Comparison of ENCODE assay signal across 8 mouse cellular contexts in genomic region chr10:91032399-91032798, GRCm38 (mm10). TPM values are rescaled to one million over a fixed set of nuclear protein-coding genes. Genes with fewer than 3 reads are reported as not detected.
A peak's percentile ranks its signal among the peaks of the same experiment; 100 is the strongest.
DNase-seq lines count a peak whose midpoint lies in the region; ATAC-seq lines count a peak whose summit lies in the region.

No protein-coding gene starts in this region.

- H3K27me3 ChIP-seq in forebrain, embryonic 16.5 days (replicated peaks; ENCODE audit: control insufficient read depth, insufficient read depth, low read length): no peaks in the 10 kb centered on the region
- H3K27me3 ChIP-seq in hindbrain, embryonic 10.5 days (ENCODE audit: insufficient read depth, poor library complexity, severe bottlenecking): no peaks in the 10 kb centered on the region
- no peaks in the 10 kb centered on the region for H3K27me3 ChIP-seq in lung, embryonic 15.5 days

- H3K36me3 ChIP-seq in forebrain, embryonic 16.5 days (ENCODE audit: control insufficient read depth, insufficient read depth): peaks cover 4% of the 10 kb centered on the region; the same call in 1 of the 2 replicates
- peaks cover 48% of the 10 kb centered on the region for H3K36me3 ChIP-seq in hindbrain, embryonic 10.5 days
- peaks cover 16% of the 10 kb centered on the region; the same call in 1 of the 2 replicates for H3K36me3 ChIP-seq in lung, embryonic 15.5 days

- ATAC-seq in forebrain, embryonic 16.5 days: peak; percentile 81
- 0 out of 2 replicates have a peak, but pooled peaks have one; percentile 19 for ATAC-seq in lung, embryonic 15.5 days (ENCODE audit: borderline replicate concordance, extremely low read depth, low FRiP score, low TSS enrichment)

- no peaks in the 10 kb centered on the region for H3K9me3 ChIP-seq in forebrain, embryonic 16.5 days (ENCODE audit: control insufficient read depth, low read length)
- H3K9me3 ChIP-seq in hindbrain, embryonic 10.5 days: no peaks in the 10 kb centered on the region
- H3K9me3 ChIP-seq in lung, embryonic 15.5 days: no peaks in the 10 kb centered on the region

- H3K4me2 ChIP-seq in forebrain, embryonic 16.5 days (ENCODE audit: low read length): no peak overlapping the region
- no peak overlapping the region for H3K4me2 ChIP-seq in lung, embryonic 15.5 days

- 11% methylated on average over 4 of the region's 4 CpGs for WGBS in forebrain, embryonic 16.5 days
- 17% methylated on average over 4 of the region's 4 CpGs for WGBS in hindbrain, embryonic 10.5 days
- WGBS in lung, embryonic 15.5 days: 16% methylated on average over 4 of the region's 4 CpGs

- peak; percentile 63 for DNase-seq in MEL-GATA-1-ER (ENCODE audit: extremely low read depth, low read depth)
- peak; percentile 72 for DNase-seq in cerebellum, adult 11-12 months
- DNase-seq in hindbrain, embryonic 10.5 days (ENCODE audit: low spot score): peak; percentile 79
- DNase-seq in layer of hippocampus, adult 9-10 months (ENCODE audit: low spot score): peak; percentile 86
- peak; percentile 68 for DNase-seq in ovary, postnatal 36 days (ENCODE audit: low spot score)
- DNase-seq in thymus, postnatal 10 days (ENCODE audit: low spot score in 2 of 2): peak; percentile 40 to 72

- no peaks in the 10 kb centered on the region for H3K4me1 ChIP-seq in forebrain, embryonic 16.5 days (replicated peaks; ENCODE audit: control insufficient read depth, insufficient read depth, low read length)
- H3K4me1 ChIP-seq in hindbrain, embryonic 10.5 days (replicated peaks): no peaks in the 10 kb centered on the region
- no peaks in the 10 kb centered on the region for H3K4me1 ChIP-seq in lung, embryonic 15.5 days

- no peak overlapping the region for H3K27ac ChIP-seq in forebrain, embryonic 16.5 days (ENCODE audit: low read length)
- H3K27ac ChIP-seq in hindbrain, embryonic 10.5 days: no peak overlapping the region
- H3K27ac ChIP-seq in lung, embryonic 15.5 days: no peak overlapping the region

- H3K4me3 ChIP-seq in forebrain, embryonic 16.5 days (replicated peaks; ENCODE audit: low read length): no peak overlapping the region
- no peak overlapping the region for H3K4me3 ChIP-seq in hindbrain, embryonic 10.5 days
- no peak overlapping the region for H3K4me3 ChIP-seq in lung, embryonic 15.5 days

- H3K9ac ChIP-seq in forebrain, embryonic 16.5 days (replicated peaks; ENCODE audit: low read depth, low read length): no peak overlapping the region
- no peak overlapping the region for H3K9ac ChIP-seq in lung, embryonic 15.5 days

RNA-seq across cellular contexts. Expression of gene Apaf1, which starts 50.2 kb away (rescaled TPM):
- 21.8 and 23.9 TPM in 2 replicates for polyA plus RNA-seq in forebrain, embryonic 16.5 days (2015; fragmentation: Nextera tagmentation; extraction: Ambion mirVana)
- 21.4 and 23.0 TPM in 2 replicates for polyA plus RNA-seq in hindbrain, embryonic 10.5 days (2016; fragmentation: Nextera tagmentation; extraction: Ambion mirVana)
- polyA plus RNA-seq in lung, embryonic 15.5 days (2015; fragmentation: Nextera tagmentation; extraction: Ambion mirVana): 19.0 and 19.3 TPM in 2 replicates

RNA-seq across cellular contexts. Expression of gene Ikbip, which starts 50.3 kb away (rescaled TPM):
- polyA plus RNA-seq in forebrain, embryonic 16.5 days (2015; fragmentation: Nextera tagmentation; extraction: Ambion mirVana): 12.1 and 12.9 TPM in 2 replicates
- 19.5 and 20.5 TPM in 2 replicates for polyA plus RNA-seq in hindbrain, embryonic 10.5 days (2016; fragmentation: Nextera tagmentation; extraction: Ambion mirVana)
- polyA plus RNA-seq in lung, embryonic 15.5 days (2015; fragmentation: Nextera tagmentation; extraction: Ambion mirVana): 44.1 and 48.0 TPM in 2 replicates
